Mouse (Mus musculus): ENCODE measurements around the gene Atf6. TPM values are rescaled to one million over a fixed set of nuclear protein-coding genes. Genes with fewer than 3 reads are reported as not detected.
A peak's percentile ranks its signal among the peaks of the same experiment; 100 is the strongest.

Atf6 gene
- polyA plus RNA-seq, 1 experiment from 2014 or later, result 10.1 TPM

GRCm38 (mm10) chr1:170901536-170902238, 34.1 kb upstream of the Atf6 start:
- Histone ChIP-seq H3K4me3 (ENCODE audit: low read length) (no peak overlapping the region), H3K4me1 (ENCODE audit: control insufficient read depth, insufficient read depth, low read length) (no peaks in the 10 kb centered on the region), H3K9ac (ENCODE audit: low read length) (no peak overlapping the region), H3K27me3 (ENCODE audit: control insufficient read depth, insufficient read depth, low read length) (peaks cover 16% of the 10 kb centered on the region), H3K27ac (ENCODE audit: low read length) (no peak overlapping the region), H3K9me3 (replicated peaks; ENCODE audit: control insufficient read depth, low read length) (no peaks in the 10 kb centered on the region), H3K36me3 (ENCODE audit: control insufficient read depth, insufficient read depth) (no peaks in the 10 kb centered on the region), H3K4me2 (ENCODE audit: low read depth, low read length) (peak overlapping the region; percentile 53; the same call in 1 of the 2 replicates)
- 31% methylated on average over 10 of the region's 10 CpGs for WGBS
- ATAC-seq (replicated peaks; ENCODE audit: extremely low read depth, insufficient read depth, low FRiP score), result no peak; the same call in 1 of the 2 replicates

GRCm38 (mm10) chr1:170900799-170901467, 33.4 kb upstream of the Atf6 start:
- Histone ChIP-seq H3K27me3 (ENCODE audit: control insufficient read depth, insufficient read depth, low read length) (peaks cover 9% of the 10 kb centered on the region; the same call in 1 of the 2 replicates), H3K27ac (ENCODE audit: low read length) (no peak overlapping the region), H3K4me2 (ENCODE audit: low read depth, low read length) (peak overlapping the region; percentile 53), H3K36me3 (ENCODE audit: control insufficient read depth, insufficient read depth) (no peaks in the 10 kb centered on the region), H3K9ac (ENCODE audit: low read length) (no peak overlapping the region), H3K4me1 (ENCODE audit: control insufficient read depth, insufficient read depth, low read length) (no peaks in the 10 kb centered on the region), H3K4me3 (ENCODE audit: low read length) (no peak overlapping the region), H3K9me3 (replicated peaks; ENCODE audit: control insufficient read depth, low read length) (no peaks in the 10 kb centered on the region)
- WGBS, result 27% methylated on average over 10 of the region's 10 CpGs
- no peak; the same call in 1 of the 2 replicates for ATAC-seq (replicated peaks; ENCODE audit: extremely low read depth, insufficient read depth, low FRiP score)

GRCm38 (mm10) chr1:170898413-170899075, 31.0 kb upstream of the Atf6 start:
- Histone ChIP-seq H3K4me3 (ENCODE audit: low read length) (no peak overlapping the region), H3K36me3 (ENCODE audit: control insufficient read depth, insufficient read depth) (no peaks in the 10 kb centered on the region), H3K4me2 (ENCODE audit: low read depth, low read length) (no peak overlapping the region), H3K9ac (ENCODE audit: low read length) (no peak overlapping the region), H3K27ac (ENCODE audit: low read length) (no peak overlapping the region), H3K27me3 (ENCODE audit: control insufficient read depth, insufficient read depth, low read length) (0 out of 2 replicates have a peak, but pooled peaks cover 3% of the 10 kb centered on the region), H3K4me1 (ENCODE audit: control insufficient read depth, insufficient read depth, low read length) (no peaks in the 10 kb centered on the region), H3K9me3 (replicated peaks; ENCODE audit: control insufficient read depth, low read length) (no peaks in the 10 kb centered on the region)
- no peak for ATAC-seq (replicated peaks; ENCODE audit: extremely low read depth, insufficient read depth, low FRiP score)
- 53% methylated on average over 16 of the region's 16 CpGs for WGBS

GRCm38 (mm10) chr1:170896651-170897281, 29.2 kb upstream of the Atf6 start:
- Histone ChIP-seq H3K9ac (ENCODE audit: low read length) (no peak overlapping the region), H3K27ac (ENCODE audit: low read length) (no peak overlapping the region), H3K9me3 (replicated peaks; ENCODE audit: control insufficient read depth, low read length) (no peaks in the 10 kb centered on the region), H3K4me3 (ENCODE audit: low read length) (no peak overlapping the region), H3K36me3 (ENCODE audit: control insufficient read depth, insufficient read depth) (no peaks in the 10 kb centered on the region), H3K4me2 (ENCODE audit: low read depth, low read length) (no peak overlapping the region), H3K27me3 (ENCODE audit: control insufficient read depth, insufficient read depth, low read length) (0 out of 2 replicates have a peak, but pooled peaks cover 3% of the 10 kb centered on the region), H3K4me1 (ENCODE audit: control insufficient read depth, insufficient read depth, low read length) (no peaks in the 10 kb centered on the region)
- ATAC-seq (replicated peaks; ENCODE audit: extremely low read depth, insufficient read depth, low FRiP score), result no peak
- WGBS, result 74% methylated on average over 5 of the region's 5 CpGs

GRCm38 (mm10) chr1:170894603-170895602, 27.3 kb upstream of the Atf6 start:
- H3K4me2 ChIP-seq (ENCODE audit: low read depth, low read length), result no peak overlapping the region
- ATAC-seq (replicated peaks; ENCODE audit: extremely low read depth, insufficient read depth, low FRiP score), result no peak
- no peak overlapping the region for H3K4me3 ChIP-seq (ENCODE audit: low read length)
- H3K27me3 ChIP-seq (ENCODE audit: control insufficient read depth, insufficient read depth, low read length), result 0 out of 2 replicates have a peak, but pooled peaks cover 3% of the 10 kb centered on the region
- H3K9ac ChIP-seq (ENCODE audit: low read length), result no peak overlapping the region
- no peak overlapping the region for H3K27ac ChIP-seq (ENCODE audit: low read length)
- H3K36me3 ChIP-seq (ENCODE audit: control insufficient read depth, insufficient read depth), result no peaks in the 10 kb centered on the region
- H3K9me3 ChIP-seq (replicated peaks; ENCODE audit: control insufficient read depth, low read length), result no peaks in the 10 kb centered on the region
- H3K4me1 ChIP-seq (ENCODE audit: control insufficient read depth, insufficient read depth, low read length), result no peaks in the 10 kb centered on the region
- 58% methylated on average over 9 of the region's 9 CpGs for WGBS

GRCm38 (mm10) chr1:170892279-170892678, 24.7 kb upstream of the Atf6 start:
- Histone ChIP-seq H3K27me3 (ENCODE audit: control insufficient read depth, insufficient read depth, low read length) (no peaks in the 10 kb centered on the region), H3K4me3 (ENCODE audit: low read length) (no peak overlapping the region)
- no peak for ATAC-seq (replicated peaks; ENCODE audit: extremely low read depth, insufficient read depth, low FRiP score)

GRCm38 (mm10) chr1:170891646-170892045, 24.1 kb upstream of the Atf6 start:
- no peaks in the 10 kb centered on the region for H3K4me1 ChIP-seq (ENCODE audit: control insufficient read depth, insufficient read depth, low read length)
- H3K27me3 ChIP-seq (ENCODE audit: control insufficient read depth, insufficient read depth, low read length), result no peaks in the 10 kb centered on the region
- H3K4me2 ChIP-seq (ENCODE audit: low read depth, low read length), result no peak overlapping the region
- no peak overlapping the region for H3K9ac ChIP-seq (ENCODE audit: low read length)
- H3K9me3 ChIP-seq (replicated peaks; ENCODE audit: control insufficient read depth, low read length), result no peaks in the 10 kb centered on the region
- 52% methylated on average over 2 of the region's 2 CpGs for WGBS
- no peaks in the 10 kb centered on the region for H3K36me3 ChIP-seq (ENCODE audit: control insufficient read depth, insufficient read depth)
- no peak overlapping the region for H3K27ac ChIP-seq (ENCODE audit: low read length)
- no peak overlapping the region for H3K4me3 ChIP-seq (ENCODE audit: low read length)
- no peak for ATAC-seq (replicated peaks; ENCODE audit: extremely low read depth, insufficient read depth, low FRiP score)

More at GRCm38 (mm10) chr1:170892279-170892678, 24.7 kb upstream of the Atf6 start:
- H3K4me2 ChIP-seq (ENCODE audit: low read depth, low read length), result no peak overlapping the region
- no peaks in the 10 kb centered on the region for H3K9me3 ChIP-seq (replicated peaks; ENCODE audit: control insufficient read depth, low read length)
- no peaks in the 10 kb centered on the region for H3K36me3 ChIP-seq (ENCODE audit: control insufficient read depth, insufficient read depth)
- 42% methylated on average over 1 of the region's 1 CpGs for WGBS
- no peak overlapping the region for H3K27ac ChIP-seq (ENCODE audit: low read length)
- H3K4me1 ChIP-seq (ENCODE audit: control insufficient read depth, insufficient read depth, low read length), result no peaks in the 10 kb centered on the region
- H3K9ac ChIP-seq (ENCODE audit: low read length), result no peak overlapping the region

GRCm38 (mm10) chr1:170889310-170889709, 21.7 kb upstream of the Atf6 start:
- no peak overlapping the region for H3K9ac ChIP-seq (ENCODE audit: low read length)
- H3K4me2 ChIP-seq (ENCODE audit: low read depth, low read length), result no peak overlapping the region
- no peak for ATAC-seq (replicated peaks; ENCODE audit: extremely low read depth, insufficient read depth, low FRiP score)
- H3K4me1 ChIP-seq (ENCODE audit: control insufficient read depth, insufficient read depth, low read length), result peaks cover 6% of the 10 kb centered on the region
- H3K27me3 ChIP-seq (ENCODE audit: control insufficient read depth, insufficient read depth, low read length), result no peaks in the 10 kb centered on the region
- 76% methylated on average over 4 of the region's 4 CpGs for WGBS
- H3K9me3 ChIP-seq (replicated peaks; ENCODE audit: control insufficient read depth, low read length), result no peaks in the 10 kb centered on the region
- H3K4me3 ChIP-seq (ENCODE audit: low read length), result no peak overlapping the region
- H3K36me3 ChIP-seq (ENCODE audit: control insufficient read depth, insufficient read depth), result no peaks in the 10 kb centered on the region
- H3K27ac ChIP-seq (ENCODE audit: low read length), result no peak overlapping the region

Measured in heart, embryonic 16.5 days (tissue).